Comparison of ENCODE assay signal across 25 mouse cellular contexts in the genomic region with DNA sequence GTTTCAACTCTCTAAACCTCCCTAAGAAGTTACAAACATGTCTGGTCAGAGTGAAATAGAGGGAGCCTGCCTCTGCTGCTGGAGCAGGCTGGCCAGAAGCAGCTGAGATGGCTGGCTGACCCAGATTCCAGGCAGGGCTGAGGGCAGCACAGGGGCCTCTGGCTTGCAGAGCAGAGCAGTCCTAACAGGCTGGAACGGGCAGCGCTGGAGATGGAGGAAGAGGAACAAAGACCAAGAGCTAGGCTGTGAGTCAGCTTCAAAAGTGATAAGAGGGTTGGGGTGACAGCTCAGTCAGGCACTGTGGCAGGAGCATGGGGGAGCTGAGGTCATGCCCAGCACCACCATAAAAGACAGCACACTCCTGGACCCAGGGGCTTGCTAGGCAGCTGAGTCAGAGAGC.
DNase-seq lines count a peak whose midpoint lies in the region; ATAC-seq and TF ChIP-seq lines count a peak whose summit lies in the region.
"Had no signal": no experiment of that assay in that cellular context is flagged by ENCODE, and none has a peak within 500 bp of the region (broad histone marks: within the 10 kb centered on the region; RNA-seq: fewer than 3 reads in every experiment).

No protein-coding gene starts in this region.

- ATAC-seq in granulocyte monocyte progenitor cell, adult 5-6 weeks (replicated peaks; ENCODE audit: poor library complexity, severe bottlenecking) = peak; percentile 50
- ATAC-seq in stomach, postnatal 0 days (ENCODE audit: low FRiP score, low TSS enrichment) = peak; percentile 86
- ATAC-seq in forebrain, embryonic 14.5 days = no peak
- ATAC-seq: activated CD4-positive, CD25-positive, alpha-beta regulatory T cell, adult 4 months; hindbrain, postnatal 0 days; liver, postnatal 0 days had no signal

- WGBS in heart, embryonic 10.5 days = 31% methylated on average over 2 of the region's 2 CpGs
- WGBS in stomach, postnatal 0 days = 47% methylated on average over 2 of the region's 2 CpGs
- WGBS in forebrain, embryonic 14.5 days = 74% methylated on average over 2 of the region's 2 CpGs

- no peak overlapping the region for H3K9ac ChIP-seq in stomach, postnatal 0 days (ENCODE audit: low read length)
- no peak overlapping the region for H3K9ac ChIP-seq in forebrain, embryonic 14.5 days (ENCODE audit: low read length)
- H3K9ac ChIP-seq: limb, embryonic 15.5 days; liver, postnatal 0 days; neural tube, embryonic 12.5 days had no signal

- no peaks in the 10 kb centered on the region for H3K27me3 ChIP-seq in heart, embryonic 10.5 days (ENCODE audit: insufficient read depth, poor library complexity, severe bottlenecking)
- H3K27me3 ChIP-seq in stomach, postnatal 0 days (ENCODE audit: control insufficient read depth, insufficient read depth, low read length) = no peaks in the 10 kb centered on the region
- no peaks in the 10 kb centered on the region for H3K27me3 ChIP-seq in forebrain, embryonic 14.5 days (replicated peaks; ENCODE audit: control insufficient read depth, insufficient read depth, low read length)
- H3K27me3 ChIP-seq: limb, embryonic 15.5 days; neural tube, embryonic 12.5 days had no signal

- peaks cover 34% of the 10 kb centered on the region for H3K4me1 ChIP-seq in heart, embryonic 10.5 days
- H3K4me1 ChIP-seq in stomach, postnatal 0 days (replicated peaks; ENCODE audit: control insufficient read depth, insufficient read depth) = no peaks in the 10 kb centered on the region
- no peaks in the 10 kb centered on the region for H3K4me1 ChIP-seq in forebrain, embryonic 14.5 days (ENCODE audit: control insufficient read depth, insufficient read depth, low read length)
- H3K4me1 ChIP-seq: forebrain, embryonic 10.5 days; limb, embryonic 15.5 days; midbrain, embryonic 10.5 days; neural tube, embryonic 12.5 days had no signal

- no peaks in the 10 kb centered on the region for H3K36me3 ChIP-seq in heart, embryonic 10.5 days
- no peaks in the 10 kb centered on the region for H3K36me3 ChIP-seq in stomach, postnatal 0 days (ENCODE audit: control insufficient read depth, insufficient read depth, low read length)
- H3K36me3 ChIP-seq in forebrain, embryonic 14.5 days (ENCODE audit: control insufficient read depth, insufficient read depth, low read length) = no peaks in the 10 kb centered on the region
- H3K36me3 ChIP-seq: forebrain, embryonic 10.5 days; limb, embryonic 15.5 days; midbrain, embryonic 10.5 days; neural tube, embryonic 12.5 days had no signal

- H3K4me2 ChIP-seq in stomach, postnatal 0 days (replicated peaks; ENCODE audit: low read depth) = no peak overlapping the region
- no peak overlapping the region for H3K4me2 ChIP-seq in forebrain, embryonic 14.5 days (ENCODE audit: low read length)
- H3K4me2 ChIP-seq: heart, embryonic 11.5 days; limb, embryonic 15.5 days; neural tube, embryonic 12.5 days had no signal

- no peak overlapping the region for H3K4me3 ChIP-seq in heart, embryonic 10.5 days
- H3K4me3 ChIP-seq in stomach, postnatal 0 days (ENCODE audit: low read depth, low read length) = no peak overlapping the region
- H3K4me3 ChIP-seq in forebrain, embryonic 14.5 days (ENCODE audit: low read depth, low read length) = no peak overlapping the region
- H3K4me3 ChIP-seq: forebrain, embryonic 10.5 days; limb, embryonic 15.5 days; midbrain, embryonic 10.5 days; neural tube, embryonic 12.5 days had no signal

- intact Hi-C loops in heart, postnatal 25 days (cut with DNase I) = no loop called here

- no peak for TF ChIP-seq EP300 in stomach, postnatal 0 days (optimal IDR thresholded peaks at IDR 0.05)

- TF ChIP-seq CTCF in stomach, postnatal 0 days (IDR thresholded peaks at IDR 0.05; ENCODE audit: low read depth) = no peak

- peak overlapping the region; percentile 69 for H3K27ac ChIP-seq in heart, embryonic 10.5 days
- no peak overlapping the region for H3K27ac ChIP-seq in stomach, postnatal 0 days (replicated peaks)
- H3K27ac ChIP-seq in forebrain, embryonic 14.5 days (ENCODE audit: low read depth, low read length) = no peak overlapping the region
- H3K27ac ChIP-seq: forebrain, embryonic 10.5 days; hindbrain, postnatal 0 days; kidney, postnatal 0 days; limb, embryonic 15.5 days; midbrain, embryonic 10.5 days; neural tube, embryonic 12.5 days had no signal

- no peak for DNase-seq in heart, embryonic 10.5 days (ENCODE audit: low spot score)
- DNase-seq in heart, postnatal 25 days (ENCODE audit: low spot score) = no peak
- DNase-seq in urinary bladder, postnatal 36 days (ENCODE audit: low spot score in 2 of 2) = peak; percentile 5 to 15
- DNase-seq in urinary bladder, postnatal 4 days (ENCODE audit: low spot score in 2 of 2) = no peak
- peak; percentile 40 for DNase-seq in stomach, postnatal 0 days (ENCODE audit: low spot score)
- no peak for DNase-seq in layer of hippocampus, postnatal 14 days (ENCODE audit: low spot score in 2 of 2)
- no peak for DNase-seq in forebrain, embryonic 14.5 days (ENCODE audit: low spot score)
- DNase-seq: adrenal gland, postnatal 14 days; cerebellum, adult 11-12 months; cerebellum, postnatal 14 days; gastrocnemius, postnatal 10 days; heart, postnatal 4 days; kidney, adult 11 months; liver, postnatal 0 days; lung, postnatal 10 days; thymus, adult 18-20 months had no signal

- H3K9me3 ChIP-seq in heart, embryonic 10.5 days = no peaks in the 10 kb centered on the region
- no peaks in the 10 kb centered on the region for H3K9me3 ChIP-seq in stomach, postnatal 0 days (ENCODE audit: control insufficient read depth, low read length)
- no peaks in the 10 kb centered on the region for H3K9me3 ChIP-seq in forebrain, embryonic 14.5 days (replicated peaks; ENCODE audit: control insufficient read depth, low read length)
- H3K9me3 ChIP-seq: forebrain, embryonic 10.5 days; limb, embryonic 15.5 days; midbrain, embryonic 10.5 days; neural tube, embryonic 12.5 days had no signal

Comparison
In these comparisons a context has a peak if more than half of its experiments do, and no peak if none do; other contexts are left out.
1. DNase-seq: peak in urinary bladder, postnatal 36 days (2 of 2) and stomach, postnatal 0 days (single experiment); none in heart, embryonic 10.5 days (single experiment), heart, postnatal 25 days (single experiment), urinary bladder, postnatal 4 days (0 of 2), layer of hippocampus, postnatal 14 days (0 of 2) and forebrain, embryonic 14.5 days (single experiment).